Mouse (Mus musculus): ENCODE results near the gene Rin1. TPM values are rescaled to one million over a fixed set of nuclear protein-coding genes. Genes with fewer than 3 reads are reported as not detected.

The Rin1 gene
- total RNA-seq (2023): 4.6 TPM

DNA sequence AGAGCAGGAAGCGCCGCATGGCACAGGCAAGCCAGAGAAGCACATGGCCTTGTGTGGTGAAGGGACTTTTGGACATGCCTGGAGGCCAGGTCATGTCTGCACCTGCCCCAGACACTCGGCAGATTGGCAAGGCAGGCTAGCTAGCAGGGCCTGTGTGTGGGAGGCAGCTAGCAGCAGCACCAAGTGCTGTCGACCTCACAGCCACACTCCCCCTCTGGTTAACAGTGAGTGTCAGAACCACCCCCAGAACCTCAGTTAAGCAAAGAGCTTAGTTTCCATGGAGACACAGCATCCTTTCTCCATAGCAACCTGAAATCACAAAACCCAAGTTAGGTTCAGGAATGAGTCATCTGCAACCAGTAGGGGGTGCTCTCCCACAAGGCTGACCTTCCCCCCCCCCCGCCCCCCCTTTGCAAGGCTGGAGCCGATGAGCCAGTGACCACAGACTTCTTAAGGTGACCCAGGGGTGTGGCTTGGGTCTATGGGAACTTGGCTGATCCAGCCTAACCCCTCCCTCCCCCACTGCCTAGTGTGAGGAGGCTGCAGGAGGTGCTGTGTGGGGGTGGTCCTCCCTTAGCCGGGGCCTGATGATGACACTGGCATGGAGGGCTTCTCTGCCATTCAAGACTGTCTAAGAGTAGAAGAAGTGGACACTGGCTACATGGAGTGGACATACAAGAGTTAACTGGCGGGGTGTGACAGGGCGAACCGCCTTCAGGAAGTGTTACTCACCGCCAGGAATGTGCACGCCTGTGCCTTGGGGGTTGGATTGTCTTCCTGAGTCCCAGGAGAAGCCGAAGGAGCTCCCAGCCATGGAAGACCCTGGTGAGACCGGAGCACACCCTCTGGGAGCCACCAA, at the start of gene Rin1:
Rin1 (plus strand) TSS at position 435 of the 859 bp plus-strand sequence.

GRCm38 (mm10) chr19:5023621-5024479, 26.4 kb upstream of the Rin1 start, which contains the start of gene Slc29a2:
Slc29a2 (plus strand) TSS chr19:5023860.

GRCm38 (mm10) chr19:5038709-5039156, 11.5 kb upstream of the Rin1 start, which contains the start of the genes B4gat1 and AC124502.3:
B4gat1 (plus strand) TSS chr19:5038826.
AC124502.3 (plus strand) TSS chr19:5038891.

DNA sequence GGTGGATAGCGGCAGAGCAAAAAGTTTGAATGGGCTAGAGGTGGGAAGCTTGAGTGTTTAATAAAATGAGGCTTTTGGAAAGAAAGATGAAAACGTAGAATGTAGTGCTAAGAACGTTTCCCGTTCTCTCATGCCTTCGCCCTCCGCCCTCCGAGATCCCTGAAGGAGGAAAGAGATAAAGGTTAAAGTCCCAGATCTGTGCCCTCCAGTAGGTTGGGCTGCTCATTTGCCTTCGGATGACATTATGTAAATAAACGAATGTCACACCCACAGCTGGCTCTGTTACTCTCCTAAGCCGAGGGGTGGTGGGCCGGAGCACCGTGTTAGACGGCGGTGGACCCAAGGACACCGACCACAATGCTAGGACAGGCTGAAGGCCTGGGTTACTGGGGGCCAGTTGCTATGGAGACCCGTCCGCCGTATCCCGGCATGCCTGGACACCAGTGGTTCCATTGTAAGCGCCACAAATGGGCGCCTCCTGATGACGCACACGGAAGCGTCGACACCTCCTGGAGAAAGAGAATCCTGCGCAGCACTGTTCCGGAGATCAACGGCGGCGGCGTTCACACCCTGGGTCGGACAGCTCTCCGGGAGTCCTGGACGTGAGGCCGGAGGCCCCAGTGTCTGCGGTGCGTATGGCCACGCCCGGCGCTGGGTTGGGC, 9.3 kb upstream of the Rin1 start, which contains the start of gene Brms1:
Brms1 (plus strand) TSS at position 493 of the 662 bp plus-strand sequence.

GRCm38 (mm10) chr19:5067867-5068569, 17.7 kb downstream of the Rin1 start, which contains the start of gene Cd248:
Cd248 (plus strand) TSS chr19:5068078.

DNA sequence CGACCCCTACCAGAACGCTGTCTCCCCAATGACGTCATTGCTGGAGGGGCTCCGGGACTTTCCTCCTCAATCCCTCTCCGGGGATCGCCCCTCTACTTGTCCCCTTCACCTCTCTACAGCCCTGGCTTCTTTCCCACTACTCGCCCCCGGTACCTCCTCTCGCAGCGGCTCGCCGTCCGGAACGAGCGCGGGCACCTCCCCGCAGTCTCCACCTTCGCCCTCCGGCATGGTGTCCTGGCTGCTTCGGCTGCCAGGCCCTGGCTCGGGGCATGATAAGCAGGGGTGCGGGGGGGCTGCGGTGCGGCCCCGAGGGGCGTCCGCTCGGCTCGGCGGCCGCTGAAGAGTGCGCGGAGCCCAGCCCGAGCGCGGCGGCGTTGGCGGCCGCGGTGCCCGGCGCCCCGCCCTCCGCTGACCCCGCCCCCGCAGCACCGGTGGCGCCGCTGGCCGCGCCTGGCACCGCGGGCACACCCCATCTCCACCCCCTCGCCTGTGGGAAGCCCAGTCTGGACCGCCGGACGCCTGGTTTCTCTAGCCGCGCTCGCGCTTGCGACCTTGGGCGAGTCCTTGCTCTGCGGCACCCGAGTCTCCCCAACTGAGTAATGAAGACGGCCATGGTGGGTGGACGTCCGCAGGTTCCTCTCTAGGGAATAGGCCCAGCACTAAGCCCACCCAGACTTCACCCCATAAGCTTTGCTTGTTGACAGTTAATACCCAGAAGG, 35.0 kb downstream of the Rin1 start, which contains the start of gene Tmem151a:
Tmem151a (minus strand) TSS at position 387 of the 719 bp plus-strand sequence.

DNA sequence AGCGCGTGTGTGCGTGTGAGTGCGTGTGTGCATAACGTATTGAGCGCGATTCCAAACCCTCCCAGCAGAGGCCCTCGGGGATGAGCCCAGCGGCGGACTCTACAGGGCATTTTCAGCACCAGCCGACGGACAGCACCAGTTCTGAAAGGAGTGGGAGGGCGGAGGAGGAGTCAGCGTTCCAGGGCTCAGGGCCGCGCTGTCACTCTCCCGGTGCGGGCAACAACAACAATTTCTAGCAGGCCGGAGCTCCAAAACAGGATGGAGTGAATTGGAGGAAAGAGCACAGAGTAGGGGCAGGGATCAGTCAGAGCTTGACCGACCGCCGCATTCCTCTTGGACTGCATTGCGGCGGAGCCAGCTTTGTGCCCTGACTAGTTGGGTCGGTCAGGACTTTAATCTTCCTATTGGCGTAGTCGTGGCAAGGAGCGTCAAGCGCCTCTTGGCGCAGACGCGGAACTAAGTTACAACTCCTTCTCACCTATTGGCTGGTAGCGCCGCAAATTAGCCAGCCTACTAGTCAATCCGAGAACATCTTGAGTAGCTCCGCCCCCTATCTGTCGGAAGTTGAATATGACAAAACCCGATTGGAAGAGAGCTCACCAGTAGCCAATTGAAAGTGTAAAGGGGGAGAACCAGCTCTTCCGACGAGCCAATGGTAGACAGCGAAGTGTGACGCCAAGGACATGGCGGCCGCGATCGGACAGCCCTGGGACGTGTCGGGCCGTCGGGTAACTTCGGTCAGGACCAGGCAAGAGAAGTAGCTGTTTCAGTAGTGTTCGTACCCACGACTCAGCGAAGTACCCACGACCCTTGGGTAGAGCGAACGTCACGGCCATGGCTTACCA, 37.8 kb downstream of the Rin1 start, which contains the start of gene Yif1a:
Yif1a (plus strand) TSS at position 655 of the 845 bp plus-strand sequence.

GRCm38 (mm10) chr19:5098363-5099143, 48.3 kb downstream of the Rin1 start, which contains the start of gene Cnih2:
Cnih2 (minus strand) TSS chr19:5098521.

Other genes with a start within 250 kb of the Rin1 start
- gene Gm21992, start 238.9 kb upstream of the Rin1 start, total RNA-seq (2023): 35.5 TPM
- 76.2 TPM for gene Rbm14, start 238.8 kb upstream of the Rin1 start, total RNA-seq (2023)
- gene Ccs, start 211.1 kb upstream of the Rin1 start, total RNA-seq (2023): 45.2 TPM
- gene Ccdc87, start 211.1 kb upstream of the Rin1 start, total RNA-seq (2023): not detected
- 3.5 TPM for gene Ctsf, start 195.4 kb upstream of the Rin1 start, total RNA-seq (2023)
- 0.21 TPM for gene Actn3, start 172.6 kb upstream of the Rin1 start, total RNA-seq (2023)
- 5.0 TPM for gene Zdhhc24, start 171.8 kb upstream of the Rin1 start, total RNA-seq (2023)
- gene Bbs1, start 143.9 kb upstream of the Rin1 start, total RNA-seq (2023): 2.1 TPM
- 66.5 TPM for gene Dpp3, start 122.2 kb upstream of the Rin1 start, total RNA-seq (2023)
- gene Peli3, start 107.4 kb upstream of the Rin1 start, total RNA-seq (2023): 1.2 TPM
- 27.2 TPM for gene Mrpl11, start 88.3 kb upstream of the Rin1 start, total RNA-seq (2023)
- 1.6 TPM for gene Npas4, start 60.2 kb upstream of the Rin1 start, total RNA-seq (2023)
- 4.4 TPM for gene Slc29a2, start 26.6 kb upstream of the Rin1 start, total RNA-seq (2023)
- gene B4gat1, start 11.7 kb upstream of the Rin1 start, total RNA-seq (2023): 4.3 TPM
- gene AC124502.3, start 11.6 kb upstream of the Rin1 start, total RNA-seq (2023): 1.2 TPM
- 60.1 TPM for gene Brms1, start 9.1 kb upstream of the Rin1 start, total RNA-seq (2023)
- not detected for gene Cd248, start 17.6 kb downstream of the Rin1 start, total RNA-seq (2023)
- gene Tmem151a, start 35.0 kb downstream of the Rin1 start, total RNA-seq (2023): not detected
- gene Yif1a, start 38.1 kb downstream of the Rin1 start, total RNA-seq (2023): 26.5 TPM
- gene Cnih2, start 48.0 kb downstream of the Rin1 start, total RNA-seq (2023): 0.92 TPM
- gene Rab1b, start 56.6 kb downstream of the Rin1 start, total RNA-seq (2023): 90.0 TPM
- 27.5 TPM for gene Klc2, start 68.1 kb downstream of the Rin1 start, total RNA-seq (2023)
- 95.0 TPM for gene Pacs1, start 222.6 kb downstream of the Rin1 start, total RNA-seq (2023)
- 240 TPM for gene Sf3b2, start 245.0 kb downstream of the Rin1 start, total RNA-seq (2023)
- not detected for gene Gal3st3, start 247.8 kb downstream of the Rin1 start, total RNA-seq (2023)